24 mouse cellular contexts compared by ENCODE assay signal in genomic region chr5:138009437-138009836, GRCm38 (mm10). TPM values are rescaled to one million over a fixed set of nuclear protein-coding genes. Genes with fewer than 3 reads are reported as not detected.
"Had no signal": no experiment of that assay in that cellular context is flagged by ENCODE, and none has a peak within 500 bp of the region (broad histone marks: within the 10 kb centered on the region; RNA-seq: fewer than 3 reads in every experiment).

No protein-coding gene starts in this region.

- H3K4me1 ChIP-seq: midbrain, embryonic 10.5 days; midbrain, embryonic 12.5 days; neural tube, embryonic 13.5 days; neural tube, embryonic 15.5 days had no signal

- ATAC-seq: midbrain, embryonic 16.5 days had no signal

- H3K4me3 ChIP-seq: midbrain, embryonic 10.5 days; midbrain, embryonic 12.5 days; myocyte; neural tube, embryonic 13.5 days; neural tube, embryonic 15.5 days had no signal

- H3K27me3 ChIP-seq: midbrain, embryonic 12.5 days; neural tube, embryonic 13.5 days; neural tube, embryonic 15.5 days had no signal

- H3K9me3 ChIP-seq: midbrain, embryonic 10.5 days; neural tube, embryonic 13.5 days; neural tube, embryonic 15.5 days had no signal

- H3K4me2 ChIP-seq: lung, embryonic 14.5 days; midbrain, embryonic 12.5 days; neural tube, embryonic 13.5 days; neural tube, embryonic 15.5 days had no signal

- H3K27ac ChIP-seq: midbrain, embryonic 10.5 days; midbrain, embryonic 12.5 days; neural tube, embryonic 13.5 days; neural tube, embryonic 15.5 days had no signal

- DNase-seq: lung, embryonic 14.5 days; lung, postnatal 10 days; lung, postnatal 4 days; midbrain, embryonic 14.5 days; retina, postnatal 1 day; right cerebral cortex, adult 18-20 months; right cerebral cortex, postnatal 25 days; right cerebral cortex, postnatal 4 days; spleen, adult 18-20 months; thymus, adult 18-20 months; thymus, postnatal 14 days; thymus, postnatal 36 days had no signal

- H3K36me3 ChIP-seq: midbrain, embryonic 10.5 days; midbrain, embryonic 12.5 days; neural tube, embryonic 13.5 days; neural tube, embryonic 15.5 days had no signal

- H3K9ac ChIP-seq: lung, embryonic 14.5 days; midbrain, embryonic 12.5 days; neural tube, embryonic 13.5 days; neural tube, embryonic 15.5 days had no signal

RNA-seq across cellular contexts. Expression of gene Smok3a, which starts 11.6 kb away (rescaled TPM):
- polyA plus RNA-seq: lung, embryonic 14.5 days; lung, embryonic 16.5 days; midbrain, embryonic 10.5 days; midbrain, embryonic 12.5 days; midbrain, embryonic 14.5 days; midbrain, embryonic 16.5 days; myocyte; neural tube, embryonic 11.5 days; neural tube, embryonic 13.5 days; neural tube, embryonic 15.5 days; small intestine, adult 2 months; stomach, embryonic 14.5 days; stomach, embryonic 16.5 days; thymus, postnatal 0 days had no signal

RNA-seq across cellular contexts. Expression of gene Smok3b, which starts 11.8 kb away (rescaled TPM):
- polyA plus RNA-seq: lung, embryonic 14.5 days; lung, embryonic 16.5 days; midbrain, embryonic 10.5 days; midbrain, embryonic 12.5 days; midbrain, embryonic 14.5 days; midbrain, embryonic 16.5 days; myocyte; neural tube, embryonic 11.5 days; neural tube, embryonic 13.5 days; neural tube, embryonic 15.5 days; small intestine, adult 2 months; stomach, embryonic 14.5 days; stomach, embryonic 16.5 days; thymus, postnatal 0 days had no signal

RNA-seq across cellular contexts. Expression of gene Azgp1, which starts 28.1 kb away (rescaled TPM):
- polyA plus RNA-seq: lung, embryonic 14.5 days; lung, embryonic 16.5 days; midbrain, embryonic 10.5 days; midbrain, embryonic 12.5 days; midbrain, embryonic 14.5 days; midbrain, embryonic 16.5 days; myocyte; neural tube, embryonic 11.5 days; neural tube, embryonic 13.5 days; neural tube, embryonic 15.5 days; small intestine, adult 2 months; stomach, embryonic 14.5 days had no signal

RNA-seq across cellular contexts. Expression of gene Smok3c, which starts 43.6 kb away (rescaled TPM):
- polyA plus RNA-seq: lung, embryonic 14.5 days; lung, embryonic 16.5 days; midbrain, embryonic 10.5 days; midbrain, embryonic 12.5 days; midbrain, embryonic 14.5 days; midbrain, embryonic 16.5 days; myocyte; neural tube, embryonic 11.5 days; neural tube, embryonic 13.5 days; neural tube, embryonic 15.5 days; small intestine, adult 2 months; stomach, embryonic 14.5 days; stomach, embryonic 16.5 days; thymus, postnatal 0 days had no signal

RNA-seq across cellular contexts. Expression of gene Gjc3, which starts 46.5 kb away (rescaled TPM):
- polyA plus RNA-seq: lung, embryonic 14.5 days; myocyte; neural tube, embryonic 11.5 days; thymus, postnatal 0 days had no signal
